Mouse (Mus musculus): Measurements from ENCODE around the gene Dtnbp1. TPM values are rescaled to one million over a fixed set of nuclear protein-coding genes. Genes with fewer than 3 reads are reported as not detected.

Gene Dtnbp1
- polyA plus RNA-seq, 1 experiment from 2014 or later, result 50.1 TPM

- WGBS, result 82% methylated on average over 2 of the region's 2 CpGs
- no peaks in the 10 kb centered on the region for H3K27me3 ChIP-seq (ENCODE audit: control insufficient read depth, insufficient read depth, low read length)
- H3K27ac ChIP-seq (ENCODE audit: low read length), result no peak overlapping the region
- H3K36me3 ChIP-seq (ENCODE audit: control insufficient read depth, insufficient read depth, low read length), result no peaks in the 10 kb centered on the region
- no peak for ATAC-seq (ENCODE audit: insufficient read depth, low FRiP score)
- no peak overlapping the region for H3K4me3 ChIP-seq (replicated peaks; ENCODE audit: low read length)
- no peak overlapping the region for H3K4me2 ChIP-seq (ENCODE audit: low read depth, low read length)
- H3K4me1 ChIP-seq (ENCODE audit: control insufficient read depth, insufficient read depth, low read length), result peaks cover 4% of the 10 kb centered on the region; the same call in 1 of the 2 replicates
- no peak overlapping the region for H3K9ac ChIP-seq (ENCODE audit: low read length)
- H3K9me3 ChIP-seq (replicated peaks; ENCODE audit: control insufficient read depth, low read length), result no peaks in the 10 kb centered on the region
Measured at GRCm38 (mm10) chr13:44876799-44877198, 125.1 kb downstream of the Dtnbp1 start.

Other genes with a start within 250 kb of the Dtnbp1 start
- 0.12 TPM in 1 of 2 replicates, not detected in the other for gene Gm9817, start 76.5 kb upstream of the Dtnbp1 start, polyA plus RNA-seq (2015; fragmentation: Nextera tagmentation; extraction: Ambion mirVana)

Data from stomach, embryonic 16.5 days (tissue).